Mouse (Mus musculus): ENCODE measurements around the gene Pdzd2. TPM values are rescaled to one million over a fixed set of nuclear protein-coding genes. Genes with fewer than 3 reads are reported as not detected.

Gene Pdzd2
- 3.5 and 4.2 TPM in 2 replicates for polyA plus RNA-seq (2012; rRNA removed)

DNA sequence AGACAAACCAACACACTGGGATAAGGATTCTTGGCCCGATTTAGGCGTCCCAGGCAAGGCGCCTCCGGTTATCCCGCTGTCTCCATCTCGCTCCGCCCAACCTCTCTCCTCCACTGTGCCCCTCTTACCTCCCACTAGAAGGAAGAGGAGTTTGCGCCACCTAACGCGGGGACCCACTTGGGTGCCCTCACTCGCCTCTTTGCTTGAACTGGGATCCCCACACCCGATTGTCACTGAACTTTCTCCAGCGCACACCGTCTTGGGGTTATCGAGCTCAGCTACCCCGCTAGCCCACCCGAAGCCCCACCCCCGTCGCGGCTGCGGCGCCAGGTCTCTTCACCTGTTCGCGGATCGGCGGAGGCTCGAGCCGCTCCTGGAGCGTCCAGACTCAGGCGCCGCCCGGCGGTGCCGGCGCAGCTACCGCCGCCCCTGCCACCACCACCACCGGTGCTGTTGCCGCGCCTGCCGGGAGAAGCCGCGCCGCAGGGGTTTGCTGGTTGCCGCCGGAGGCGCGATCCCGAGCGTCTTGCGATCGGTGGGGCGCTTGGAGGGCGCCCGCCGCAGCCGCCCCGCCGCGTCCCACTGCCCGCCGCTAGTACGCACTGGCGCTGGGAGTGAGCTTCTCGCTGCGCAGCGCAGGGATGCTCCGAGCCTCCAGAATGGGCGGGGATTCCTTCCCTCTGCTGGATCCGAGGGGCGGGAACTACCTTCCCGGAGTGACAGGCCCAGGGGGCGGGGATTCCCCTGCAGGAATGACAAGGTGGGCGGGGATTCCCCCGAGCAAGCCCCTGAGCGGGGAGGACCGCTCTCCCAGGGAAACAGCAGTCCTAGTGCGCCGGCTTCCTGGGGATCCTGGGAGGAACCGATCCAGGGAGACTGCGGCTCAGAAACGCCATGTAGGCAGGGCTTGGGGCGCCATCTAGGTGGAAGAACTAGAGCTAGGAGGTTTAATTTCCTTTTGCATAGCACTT is at the start of gene Pdzd2:
Gene Pdzd2 (minus strand): TSS at position 648 of the 971 bp plus-strand sequence.

GRCm38 (mm10) chr15:12321788-12322621 is 417.7 kb downstream of the Pdzd2 start, which contains the start of gene 1810049J17Rik:
Gene 1810049J17Rik, minus strand, starts transcription at chr15:12321899.

GRCm38 (mm10) chr15:12321091-12321787 is 418.5 kb downstream of the Pdzd2 start, which contains the start of gene Golph3:
Gene Golph3, plus strand, starts transcription at chr15:12321450.

Other genes starting within 250 kb of the Pdzd2 start
- 2.8 TPM in 2 replicates for gene 6030458C11Rik, start 84.7 kb upstream of the Pdzd2 start, polyA plus RNA-seq (2012; rRNA removed)
- 2.3 and 2.9 TPM in 2 replicates for gene Drosha, start 84.9 kb upstream of the Pdzd2 start, polyA plus RNA-seq (2012; rRNA removed)